Mouse (Mus musculus): Measurements from ENCODE around the gene Tmem53. TPM values are rescaled to one million over a fixed set of nuclear protein-coding genes. Genes with fewer than 3 reads are reported as not detected.

The Tmem53 gene
- polyA plus RNA-seq (2015; fragmentation: Nextera tagmentation; extraction: Ambion mirVana), result 14.9 and 17.5 TPM in 2 replicates

- no peaks in the 10 kb centered on the region for H3K9me3 ChIP-seq
- H3K4me1 ChIP-seq, result peaks cover 22% of the 10 kb centered on the region
- no peaks in the 10 kb centered on the region for H3K36me3 ChIP-seq
- H3K4me3 ChIP-seq, result peak within 1 kb of the TSS; percentile 65
- no peaks in the 10 kb centered on the region for H3K27me3 ChIP-seq
- peak within 1 kb of the TSS; percentile 75 for H3K9ac ChIP-seq
- WGBS, result under 1% methylated on average over 43 of the region's 43 CpGs
- H3K27ac ChIP-seq, result peak within 1 kb of the TSS; percentile 92
- peak; percentile 99 for ATAC-seq (ENCODE audit: insufficient number of reproducible peaks, insufficient read depth, low FRiP score, low TSS enrichment, low read depth)
- peak within 1 kb of the TSS; percentile 67 for H3K4me2 ChIP-seq
These were observed at the start of gene Tmem53, which contains the start of gene Armh1 for GRCm38 (mm10) chr4:117251801-117252316. TSS of gene Tmem53 (plus strand) at chr4:117251951. TSS of gene Armh1 (minus strand) at chr4:117252125.

DNA sequence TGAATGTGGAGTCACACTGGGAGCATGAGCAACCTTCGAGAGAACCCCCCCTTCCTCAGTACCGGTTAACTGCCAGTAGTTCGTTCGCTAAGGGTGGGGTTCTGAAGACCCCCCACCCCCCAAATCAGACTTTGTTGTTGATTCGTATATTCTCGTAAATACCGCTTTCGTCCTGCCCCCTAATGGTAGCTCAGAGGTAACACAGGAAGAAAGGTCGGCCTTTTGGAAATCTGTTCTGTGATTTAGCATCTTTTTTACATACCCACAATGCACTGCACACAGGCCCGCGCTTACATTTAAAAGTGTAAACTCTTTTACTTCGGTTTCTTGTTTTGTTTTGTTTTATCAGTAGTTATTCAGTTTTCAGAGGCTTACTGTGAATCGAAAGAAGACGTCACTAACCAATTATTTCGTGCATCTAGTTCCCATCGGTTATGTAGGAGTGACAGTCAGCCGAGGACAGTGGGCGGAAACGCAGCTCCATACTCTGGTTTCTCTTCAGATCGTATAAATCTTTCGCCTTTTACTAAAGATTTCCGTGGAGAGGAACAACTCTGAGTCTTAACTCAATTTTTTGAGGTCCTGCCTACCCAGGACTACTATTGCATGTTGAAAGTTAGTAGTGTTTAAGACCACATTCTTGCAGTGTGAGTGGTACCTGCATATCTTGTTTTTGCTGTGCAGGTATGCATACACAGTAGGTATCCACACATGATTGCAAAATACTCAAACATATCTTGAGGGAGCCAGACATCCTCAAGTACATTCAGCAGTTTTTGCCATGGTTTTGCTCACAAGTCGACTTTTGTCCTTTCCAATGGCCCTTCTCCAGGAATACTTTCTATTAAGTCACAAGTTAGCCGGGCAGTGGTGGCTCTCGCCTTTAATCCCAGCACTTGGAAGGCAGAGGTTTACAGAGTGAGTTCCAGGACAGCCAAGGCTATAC, 49.4 kb upstream of the Tmem53 start:
- Histone ChIP-seq H3K4me2 (peak overlapping the region; percentile 60), H3K36me3 (no peaks in the 10 kb centered on the region), H3K4me3 (peak overlapping the region; percentile 36), H3K27ac (peak overlapping the region; percentile 73), H3K27me3 (no peaks in the 10 kb centered on the region), H3K9me3 (no peaks in the 10 kb centered on the region), H3K4me1 (no peaks in the 10 kb centered on the region), H3K9ac (peak overlapping the region; percentile 58)
- ATAC-seq (ENCODE audit: insufficient number of reproducible peaks, insufficient read depth, low FRiP score, low TSS enrichment, low read depth), result peak; percentile 84
- under 1% methylated on average over 25 of the region's 25 CpGs for WGBS

DNA sequence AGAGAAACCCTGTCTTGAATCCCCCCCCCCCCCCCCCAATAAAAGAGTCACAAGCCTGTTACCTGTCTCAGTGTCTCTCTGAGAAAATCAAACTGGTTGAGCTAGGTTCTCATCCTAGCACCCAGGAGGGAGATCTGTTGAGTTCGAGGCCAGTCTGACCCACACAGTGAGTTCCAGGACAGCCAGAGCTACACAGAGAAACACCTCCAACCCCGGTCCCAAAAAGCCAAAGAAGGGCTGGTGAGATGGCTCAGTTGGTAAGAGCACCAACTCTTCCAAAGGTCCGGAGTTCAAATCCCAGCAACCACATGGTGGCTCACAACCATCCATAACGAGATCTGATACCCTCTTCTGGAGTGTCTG, 48.8 kb upstream of the Tmem53 start:
- H3K27me3 ChIP-seq, result no peaks in the 10 kb centered on the region
- peak overlapping the region; percentile 73 for H3K27ac ChIP-seq
- H3K9ac ChIP-seq, result no peak overlapping the region
- H3K4me1 ChIP-seq, result no peaks in the 10 kb centered on the region
- H3K4me2 ChIP-seq, result peak overlapping the region; percentile 60
- no peak for ATAC-seq (ENCODE audit: insufficient number of reproducible peaks, insufficient read depth, low FRiP score, low TSS enrichment, low read depth)
- H3K9me3 ChIP-seq, result no peaks in the 10 kb centered on the region
- H3K4me3 ChIP-seq, result no peak overlapping the region
- H3K36me3 ChIP-seq, result no peaks in the 10 kb centered on the region
- 62% methylated on average over 4 of the region's 4 CpGs for WGBS

DNA sequence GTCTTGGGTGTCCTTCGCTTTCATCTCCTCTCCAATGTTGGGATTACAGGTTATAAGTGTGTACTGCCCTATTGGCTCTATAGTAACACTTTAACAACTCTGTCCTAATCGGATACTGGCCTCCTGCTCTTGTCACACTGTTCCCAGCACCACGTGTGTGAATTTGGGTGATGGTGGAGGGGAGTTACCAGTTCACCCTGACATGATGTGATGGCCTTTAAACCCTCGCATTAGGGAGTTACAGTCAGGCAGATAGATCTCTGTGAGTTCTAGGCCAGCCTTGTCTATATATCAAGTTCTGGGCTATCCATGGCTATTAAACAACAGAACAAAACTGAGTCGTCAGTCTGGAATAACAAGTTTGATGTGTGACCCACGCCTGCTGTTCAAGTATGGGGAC, 42.2 kb upstream of the Tmem53 start:
- no peak overlapping the region for H3K4me3 ChIP-seq
- H3K27ac ChIP-seq, result no peak overlapping the region
- no peak for ATAC-seq (ENCODE audit: insufficient number of reproducible peaks, insufficient read depth, low FRiP score, low TSS enrichment, low read depth)
- no peaks in the 10 kb centered on the region for H3K4me1 ChIP-seq
- no peaks in the 10 kb centered on the region for H3K27me3 ChIP-seq
- H3K9me3 ChIP-seq, result no peaks in the 10 kb centered on the region
- WGBS, result 81% methylated on average over 6 of the region's 6 CpGs
- no peak overlapping the region for H3K4me2 ChIP-seq
- no peaks in the 10 kb centered on the region for H3K36me3 ChIP-seq
- no peak overlapping the region for H3K9ac ChIP-seq

DNA sequence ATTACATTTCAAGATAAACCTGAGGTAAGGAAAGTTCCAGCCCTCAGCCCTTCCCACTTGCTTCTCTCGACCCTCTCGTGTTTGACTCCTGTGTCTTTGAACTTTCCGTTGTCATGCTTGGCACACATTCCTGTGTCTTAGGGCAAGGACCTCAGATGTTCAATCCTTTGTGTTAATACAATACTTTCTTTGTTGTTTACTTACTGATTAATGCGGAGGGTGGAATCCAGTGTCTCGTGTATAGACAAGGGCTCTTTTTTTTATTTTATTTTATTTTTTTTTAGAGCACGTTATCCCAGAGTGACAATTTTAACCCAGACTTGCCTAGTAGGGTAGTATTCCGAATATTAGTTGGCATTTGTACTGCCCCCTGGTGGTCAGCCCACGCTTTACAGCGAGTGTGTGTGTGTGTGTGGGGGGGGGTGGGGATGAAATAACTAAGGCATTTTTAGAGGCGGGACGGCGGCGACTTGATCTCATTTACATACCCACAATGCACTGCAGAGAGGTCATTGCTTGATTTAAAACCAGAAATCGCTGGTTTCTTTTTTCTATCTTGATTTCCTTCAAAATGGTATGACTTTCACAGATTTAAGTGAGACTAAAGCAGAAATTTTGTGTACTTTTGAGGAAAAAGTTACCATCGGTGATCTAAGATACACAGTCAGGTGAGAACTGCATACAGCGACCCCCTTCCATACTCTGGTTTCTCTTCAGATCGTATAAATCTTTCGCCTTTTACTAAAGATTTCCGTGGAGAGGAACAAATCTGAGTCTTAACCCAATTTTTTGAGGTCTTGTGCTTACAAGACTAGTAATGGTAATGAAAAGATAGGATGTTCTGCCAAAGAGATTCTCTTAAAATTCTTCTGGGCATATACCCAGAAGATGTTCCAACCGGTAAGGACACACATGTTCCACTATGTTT, 41.3 kb upstream of the Tmem53 start:
- H3K9ac ChIP-seq, result no peak overlapping the region
- H3K4me2 ChIP-seq, result peak overlapping the region; percentile 30; the same call in 1 of the 2 replicates
- ATAC-seq (ENCODE audit: insufficient number of reproducible peaks, insufficient read depth, low FRiP score, low TSS enrichment, low read depth), result no peak
- no peak overlapping the region for H3K4me3 ChIP-seq
- no peaks in the 10 kb centered on the region for H3K4me1 ChIP-seq
- H3K27me3 ChIP-seq, result no peaks in the 10 kb centered on the region
- no peaks in the 10 kb centered on the region for H3K9me3 ChIP-seq
- 3% methylated on average over 20 of the region's 20 CpGs for WGBS
- H3K36me3 ChIP-seq, result no peaks in the 10 kb centered on the region
- H3K27ac ChIP-seq, result no peak overlapping the region

- 82% methylated on average over 6 of the region's 6 CpGs for WGBS
- Histone ChIP-seq H3K27me3 (no peaks in the 10 kb centered on the region), H3K27ac (no peak overlapping the region), H3K9me3 (no peaks in the 10 kb centered on the region), H3K4me3 (no peak overlapping the region), H3K9ac (no peak overlapping the region), H3K36me3 (no peaks in the 10 kb centered on the region), H3K4me1 (0 out of 2 replicates have a peak, but pooled peaks cover 10% of the 10 kb centered on the region), H3K4me2 (no peak overlapping the region)
- no peak for ATAC-seq (ENCODE audit: insufficient number of reproducible peaks, insufficient read depth, low FRiP score, low TSS enrichment, low read depth)
These were observed 37.5 kb upstream of the Tmem53 start for GRCm38 (mm10) chr4:117214250-117214649.

DNA sequence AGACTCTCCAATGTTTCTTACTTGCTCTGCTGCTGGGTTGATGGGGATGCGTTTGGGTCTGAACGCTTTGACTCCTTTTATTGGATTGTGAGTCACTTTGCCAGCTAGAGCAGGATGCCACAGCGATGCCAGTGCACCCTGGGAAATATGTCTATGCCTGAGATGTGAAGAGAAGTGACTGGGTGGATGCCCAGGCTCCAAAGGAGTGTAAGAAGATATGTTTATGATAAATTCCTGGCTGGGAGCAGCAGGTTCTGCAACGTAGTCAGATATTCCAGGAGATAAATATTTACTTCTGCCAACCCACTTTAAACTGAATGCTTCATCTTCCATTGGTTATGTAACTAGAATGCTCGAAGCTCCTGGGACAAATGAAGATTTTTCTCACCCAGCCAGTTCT, 34.7 kb upstream of the Tmem53 start:
- Histone ChIP-seq H3K4me1 (0 out of 2 replicates have a peak, but pooled peaks cover 10% of the 10 kb centered on the region), H3K36me3 (no peaks in the 10 kb centered on the region), H3K4me3 (no peak overlapping the region), H3K9ac (no peak overlapping the region), H3K9me3 (no peaks in the 10 kb centered on the region), H3K27me3 (no peaks in the 10 kb centered on the region), H3K4me2 (no peak overlapping the region), H3K27ac (0 out of 2 replicates have a peak overlapping the region, but pooled peaks have one; percentile 33)
- 70% methylated on average over 5 of the region's 5 CpGs for WGBS
- no peak for ATAC-seq (ENCODE audit: insufficient number of reproducible peaks, insufficient read depth, low FRiP score, low TSS enrichment, low read depth)

GRCm38 (mm10) chr4:117218517-117219219, 33.1 kb upstream of the Tmem53 start:
- no peaks in the 10 kb centered on the region for H3K36me3 ChIP-seq
- peak overlapping the region; percentile 39; the same call in 1 of the 2 replicates for H3K27ac ChIP-seq
- ATAC-seq (ENCODE audit: insufficient number of reproducible peaks, insufficient read depth, low FRiP score, low TSS enrichment, low read depth), result no peak
- H3K27me3 ChIP-seq, result no peaks in the 10 kb centered on the region
- 33% methylated on average over 10 of the region's 10 CpGs for WGBS
- no peak overlapping the region for H3K4me2 ChIP-seq
- no peak overlapping the region for H3K4me3 ChIP-seq
- 0 out of 2 replicates have a peak, but pooled peaks cover 10% of the 10 kb centered on the region for H3K4me1 ChIP-seq
- H3K9ac ChIP-seq, result no peak overlapping the region
- no peaks in the 10 kb centered on the region for H3K9me3 ChIP-seq

DNA sequence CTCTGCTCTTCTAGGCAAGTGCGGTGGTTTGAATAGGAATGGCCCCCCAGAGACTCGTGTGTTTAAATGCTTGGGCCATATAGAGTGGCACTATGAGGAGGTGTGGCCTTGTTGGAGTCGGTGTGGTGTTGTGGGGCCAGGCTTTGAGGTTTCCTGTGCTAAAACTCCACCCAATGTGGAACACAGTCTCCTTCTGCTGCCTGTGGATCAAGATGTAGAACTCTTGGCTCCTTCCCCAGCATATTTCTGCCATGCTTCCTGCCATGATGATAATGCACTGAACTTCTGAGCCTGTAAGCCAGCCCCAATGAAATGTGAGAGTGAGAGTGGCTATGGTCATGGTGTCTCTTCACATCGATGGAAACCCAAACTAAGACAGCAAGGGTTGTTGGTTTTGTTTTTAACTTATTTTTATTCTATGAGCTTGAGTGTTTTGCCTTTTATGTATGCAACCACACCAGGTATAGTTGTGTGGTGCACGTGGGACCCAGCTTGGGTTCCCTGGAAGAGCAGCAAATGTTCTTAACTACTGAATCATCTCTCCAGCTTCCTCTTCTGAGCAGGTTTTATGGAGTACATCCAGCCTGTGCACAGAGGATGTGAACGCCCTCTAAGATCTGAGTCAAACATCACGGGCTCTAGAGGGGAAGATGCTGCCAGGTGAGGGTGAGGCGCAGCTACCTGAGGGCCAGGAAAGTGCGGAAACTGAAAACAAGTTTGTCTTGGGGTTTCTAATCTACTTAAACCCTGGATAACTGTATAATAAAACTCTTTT, 30.8 kb upstream of the Tmem53 start:
- no peak for ATAC-seq (ENCODE audit: insufficient number of reproducible peaks, insufficient read depth, low FRiP score, low TSS enrichment, low read depth)
- no peaks in the 10 kb centered on the region for H3K27me3 ChIP-seq
- H3K4me2 ChIP-seq, result no peak overlapping the region
- H3K4me1 ChIP-seq, result 0 out of 2 replicates have a peak, but pooled peaks cover 10% of the 10 kb centered on the region
- 74% methylated on average over 9 of the region's 9 CpGs for WGBS
- no peak overlapping the region for H3K4me3 ChIP-seq
- no peak overlapping the region for H3K9ac ChIP-seq
- H3K27ac ChIP-seq, result no peak overlapping the region
- H3K9me3 ChIP-seq, result no peaks in the 10 kb centered on the region
- no peaks in the 10 kb centered on the region for H3K36me3 ChIP-seq

- Histone ChIP-seq H3K4me2 (no peak overlapping the region), H3K27me3 (no peaks in the 10 kb centered on the region), H3K4me1 (0 out of 2 replicates have a peak, but pooled peaks cover 10% of the 10 kb centered on the region), H3K27ac (no peak overlapping the region), H3K4me3 (no peak overlapping the region), H3K36me3 (no peaks in the 10 kb centered on the region), H3K9me3 (no peaks in the 10 kb centered on the region), H3K9ac (no peak overlapping the region)
- 82% methylated on average over 9 of the region's 9 CpGs for WGBS
- ATAC-seq (ENCODE audit: insufficient number of reproducible peaks, insufficient read depth, low FRiP score, low TSS enrichment, low read depth), result no peak
These were observed 29.9 kb upstream of the Tmem53 start for GRCm38 (mm10) chr4:117221836-117222235.

Data from embryonic facial prominence, embryonic 13.5 days (tissue).